Mouse (Mus musculus): Measurements from ENCODE around the gene Adgrf2.
A peak's percentile ranks its signal among the peaks of the same experiment; 100 is the strongest.

Gene Adgrf2

GRCm38 (mm10) chr17:42741801-42742217 is at the start of gene Adgrf2:
TSS of gene Adgrf2 (minus strand) at chr17:42742179.
- no peak for DNase-seq (ENCODE audit: low read depth, low spot score)

DNA sequence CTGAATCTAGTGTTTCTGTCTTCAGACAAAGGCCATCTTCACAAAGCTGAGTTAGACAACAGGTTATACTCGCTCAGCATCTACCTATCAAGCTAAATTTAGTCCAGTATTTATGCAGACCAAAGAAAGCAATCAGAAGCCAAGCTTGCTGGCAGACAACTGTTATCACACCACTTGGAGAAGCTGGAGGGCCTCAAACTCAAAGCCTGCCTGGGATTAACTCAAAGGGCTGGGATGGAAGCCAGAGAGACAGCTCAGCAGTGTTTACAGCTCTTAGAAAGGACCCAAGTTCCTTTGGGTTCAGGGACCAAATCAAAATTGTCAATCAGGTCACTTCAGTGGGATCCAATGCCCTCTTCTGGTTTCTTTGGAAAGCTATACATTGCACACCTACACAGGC is 48.8 kb upstream of the Adgrf2 start:
- DNase-seq (ENCODE audit: low read depth, low spot score): no peak

DNA sequence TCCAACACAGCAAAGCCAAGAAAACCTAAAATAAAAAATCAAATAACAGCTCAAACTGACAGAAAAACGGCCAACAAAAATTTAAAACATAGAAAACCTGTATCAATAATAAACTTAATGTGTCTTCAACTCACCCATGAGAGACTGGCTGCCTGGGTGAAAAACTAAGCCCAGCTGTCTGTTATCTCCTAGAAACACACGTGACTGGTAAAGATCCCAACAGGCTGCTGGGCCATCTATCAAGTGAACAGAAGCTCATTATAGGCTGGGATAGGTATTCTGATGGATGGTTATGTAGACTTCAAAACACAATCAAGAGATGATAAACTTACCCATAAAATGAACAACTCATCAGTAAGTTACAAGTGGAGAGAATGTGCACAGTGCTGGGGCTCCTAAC is 47.7 kb upstream of the Adgrf2 start:
- DNase-seq (ENCODE audit: low read depth, low spot score): no peak

GRCm38 (mm10) chr17:42788686-42789453 is 46.9 kb upstream of the Adgrf2 start:
- no peak for DNase-seq (ENCODE audit: low read depth, low spot score)

DNA sequence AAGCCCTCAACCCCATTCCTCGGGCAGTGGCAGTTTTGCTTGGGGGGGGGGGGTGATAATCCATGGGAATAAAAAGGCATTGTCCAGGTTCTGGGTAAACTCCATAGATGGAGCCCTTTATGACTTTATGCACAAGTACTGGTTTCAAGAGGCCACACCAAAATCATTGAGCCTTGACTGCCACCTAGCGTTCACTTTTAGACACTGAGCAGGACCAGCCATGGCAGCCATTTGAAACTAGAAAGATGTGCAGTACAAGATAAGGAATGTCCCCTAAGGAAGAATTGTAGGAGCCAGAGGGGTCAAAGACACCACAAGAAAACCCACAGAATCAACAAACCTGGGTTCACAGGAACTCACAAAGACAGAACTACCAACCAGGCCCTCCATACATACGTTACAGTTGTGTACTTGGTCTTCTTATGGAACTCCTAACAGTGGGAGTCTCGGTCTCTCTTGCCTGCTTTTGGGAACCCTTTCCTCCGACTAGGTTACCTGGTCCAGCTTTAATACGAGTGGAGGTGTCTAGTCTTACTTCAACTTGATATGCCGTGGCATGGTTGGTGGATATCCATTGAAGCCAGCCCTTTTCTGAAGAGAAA is 40.3 kb upstream of the Adgrf2 start:
- DNase-seq (ENCODE audit: low read depth, low spot score): peak; percentile 61

DNA sequence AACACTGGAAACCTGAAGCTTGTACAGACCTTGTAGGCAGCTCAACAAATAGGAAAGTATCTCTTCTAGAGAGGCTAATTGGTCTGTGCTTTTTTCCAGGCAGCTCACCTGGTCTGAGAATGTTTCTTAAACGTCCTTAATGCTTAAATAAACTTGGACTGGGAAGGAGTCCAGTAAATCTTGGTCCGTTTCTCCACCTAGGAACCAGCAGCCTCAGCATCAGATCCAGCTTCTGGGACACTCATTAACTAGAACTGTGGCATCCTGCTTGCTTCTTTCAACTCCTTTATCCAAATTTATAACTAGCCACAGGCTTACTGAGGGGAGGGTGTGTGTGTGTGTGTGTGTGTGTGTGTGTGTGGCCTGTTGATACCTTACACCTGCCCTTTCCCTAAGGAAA is 11.8 kb upstream of the Adgrf2 start:
- DNase-seq (ENCODE audit: low read depth, low spot score): no peak

DNA sequence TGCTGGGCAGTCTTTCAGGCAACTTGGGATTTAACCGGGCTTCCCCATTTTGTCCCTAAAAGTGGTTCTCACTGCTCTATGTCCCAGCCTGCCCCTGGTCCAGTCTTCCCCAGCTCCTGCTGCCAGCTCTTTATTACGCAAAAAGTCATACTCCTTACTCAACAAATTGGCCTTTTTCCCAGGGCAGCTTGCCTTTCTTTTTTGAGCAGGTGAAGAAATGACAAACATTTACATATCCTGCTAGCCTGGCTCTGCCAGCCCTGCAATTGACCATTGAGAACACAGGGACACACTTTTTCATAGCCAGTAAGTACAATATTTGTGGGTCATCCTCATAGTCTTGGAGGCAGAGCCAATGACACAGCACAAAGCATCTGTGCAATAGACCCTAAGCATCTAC is 10.2 kb upstream of the Adgrf2 start:
- DNase-seq (ENCODE audit: low read depth, low spot score): no peak

GRCm38 (mm10) chr17:42745657-42746420 is 3.9 kb upstream of the Adgrf2 start:
- no peak for DNase-seq (ENCODE audit: low read depth, low spot score)

- no peak for DNase-seq (ENCODE audit: low read depth, low spot score)
Observed at GRCm38 (mm10) chr17:42742823-42743222, 844 bp upstream of the Adgrf2 start.

GRCm38 (mm10) chr17:42738794-42739193 is 3.2 kb downstream of the Adgrf2 start:
- DNase-seq (ENCODE audit: low read depth, low spot score): no peak

GRCm38 (mm10) chr17:42717161-42717560 is 24.8 kb downstream of the Adgrf2 start:
- DNase-seq (ENCODE audit: low read depth, low spot score): no peak

GRCm38 (mm10) chr17:42714991-42715390 is 27.0 kb downstream of the Adgrf2 start:
- DNase-seq (ENCODE audit: low read depth, low spot score): no peak

GRCm38 (mm10) chr17:42710717-42711116 is 31.3 kb downstream of the Adgrf2 start:
- DNase-seq (ENCODE audit: low read depth, low spot score): no peak

DNA sequence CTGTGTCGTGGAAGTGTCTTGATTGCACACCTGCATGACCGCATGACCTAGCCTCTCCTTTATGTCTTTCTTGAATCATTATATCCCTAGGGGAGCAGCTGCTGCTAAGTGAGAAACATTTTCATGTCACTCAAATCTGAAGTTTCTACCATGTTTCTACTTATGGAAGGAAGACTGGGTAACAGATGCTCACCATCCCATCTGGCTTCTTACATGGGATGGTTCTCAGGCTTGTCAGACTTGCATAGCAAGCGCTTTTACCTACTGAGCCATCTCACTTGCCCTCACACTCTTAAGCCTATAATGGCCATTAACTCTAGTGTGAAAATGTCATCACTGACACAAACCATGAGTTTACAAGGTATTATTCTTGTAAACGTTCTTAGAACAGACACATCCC is 36.4 kb downstream of the Adgrf2 start:
- DNase-seq (ENCODE audit: low read depth, low spot score): no peak

DNA sequence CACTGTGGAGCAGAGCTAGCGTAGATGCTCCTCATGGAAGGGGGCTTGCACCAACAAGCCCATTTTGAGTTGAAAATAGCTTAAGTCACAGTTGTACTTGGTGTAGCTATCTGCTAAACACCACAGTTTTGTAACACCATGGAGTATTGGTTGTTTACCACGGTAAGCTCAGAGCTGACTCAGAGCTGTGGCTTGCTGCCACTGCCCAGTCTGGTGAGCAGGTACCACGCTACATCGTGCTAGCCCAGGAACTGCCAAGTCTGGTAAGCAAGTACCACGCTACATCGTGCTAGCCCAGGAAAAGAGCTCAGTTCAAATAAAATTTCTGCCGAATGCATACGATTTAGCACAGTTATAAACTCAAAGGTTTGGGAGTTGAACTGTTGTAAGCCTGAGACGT is 39.8 kb downstream of the Adgrf2 start:
- no peak for DNase-seq (ENCODE audit: low read depth, low spot score)

- no peak for DNase-seq (ENCODE audit: low read depth, low spot score)
Observed at GRCm38 (mm10) chr17:42694730-42695129, 47.2 kb downstream of the Adgrf2 start.

DNA sequence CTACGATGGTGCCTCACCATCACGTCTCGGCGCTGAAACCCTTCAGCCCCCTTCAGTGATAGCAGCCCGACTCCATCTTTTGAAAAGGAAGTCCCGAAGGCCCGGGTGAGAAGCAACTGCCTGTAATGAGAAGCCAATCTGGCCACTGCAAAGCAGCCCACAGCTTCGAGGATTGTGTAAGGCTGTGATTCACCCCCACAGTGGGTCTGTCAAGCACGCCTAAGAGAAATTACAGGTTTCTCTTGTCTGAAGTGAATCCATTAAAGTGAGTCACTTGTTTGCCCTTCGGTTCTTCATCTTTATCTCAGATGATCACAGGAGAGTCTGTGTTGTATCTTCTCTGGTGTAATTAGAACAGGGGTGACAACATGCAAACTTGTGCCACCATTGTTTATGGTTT is 49.8 kb downstream of the Adgrf2 start, which contains the start of gene Adgrf4:
TSS of gene Adgrf4 (minus strand) at position 149 of the 400 bp plus-strand sequence.
- DNase-seq (ENCODE audit: low read depth, low spot score): no peak

- no peak for DNase-seq (ENCODE audit: low read depth, low spot score)
Observed at GRCm38 (mm10) chr17:42690531-42690930, 51.4 kb downstream of the Adgrf2 start.
